Comparison of ENCODE assay signal across 8 mouse cellular contexts in the genomic region with DNA sequence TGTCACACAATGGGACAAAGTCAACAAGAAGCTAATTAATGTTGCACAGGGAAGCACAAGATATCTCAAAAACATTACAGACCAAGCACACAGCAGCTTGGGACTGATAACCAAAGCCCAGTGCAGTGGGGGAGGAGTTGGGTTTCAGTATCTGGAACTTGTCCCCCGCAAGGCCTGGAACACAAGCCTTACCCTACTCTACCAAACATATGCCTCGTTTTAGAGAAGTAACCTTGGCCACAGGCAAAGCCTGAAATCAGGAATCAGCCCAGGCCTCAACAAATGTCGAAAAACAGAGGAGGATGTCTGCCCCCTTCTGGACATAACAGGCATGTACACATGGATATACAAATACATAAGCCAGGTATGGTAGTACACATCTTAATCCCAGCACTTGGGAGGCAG. TPM values are rescaled to one million over a fixed set of nuclear protein-coding genes. Genes with fewer than 3 reads are reported as not detected.
A peak's percentile ranks its signal among the peaks of the same experiment; 100 is the strongest.
DNase-seq lines count a peak whose midpoint lies in the region; ATAC-seq and TF ChIP-seq lines count a peak whose summit lies in the region.
"Had no signal": no experiment of that assay in that cellular context is flagged by ENCODE, and none has a peak within 500 bp of the region (broad histone marks: within the 10 kb centered on the region; RNA-seq: fewer than 3 reads in every experiment).

No protein-coding gene starts in this region.

- POLR2A ChIA-PET in Patski (lab: Charles Lee) = no interaction called here

- H3K4me3 ChIP-seq in left cerebral cortex, adult 2 months = no peak overlapping the region

- intact Hi-C loops in left cerebral cortex, adult 2 months (cut with DNase I) = no loop called here
- intact Hi-C loops in left cerebral cortex, postnatal 10 days (cut with DNase I) = no loop called here

- in situ Hi-C loops in Patski (cut with MboI; ENCODE audit: low pct_unique_long_range_greater_than_20kb) = no loop called here

- CTCF ChIA-PET in Patski (lab: Charles Lee) = interaction anchor here (0.5 to 1.6 kb wide), 4 partner anchors 9 to 250 kb away, joined by 3 read pairs; no protein-coding TSS in a partner anchor

- peak; percentile 42 for TF ChIP-seq CTCF in left cerebral cortex, adult 2 months (IDR thresholded peaks at IDR 0.05)
- peak; percentile 58 for TF ChIP-seq CTCF in Patski (IDR thresholded peaks at IDR 0.05)

- DNase-seq in left cerebral cortex, adult 2 months (ENCODE audit: extremely low spot score in 1 of 2, low spot score in 2 of 2) = no peak
- no peak for DNase-seq in left cerebral cortex, postnatal 10 days (ENCODE audit: extremely low spot score in 1 of 2, low spot score in 2 of 2)
- DNase-seq in Patski (ENCODE audit: low read depth, low spot score) = no peak
- DNase-seq in spleen, postnatal 4 days (ENCODE audit: low spot score in 2 of 2) = peak; percentile 45 to 67
- DNase-seq in right cerebral cortex, postnatal 14 days = no peak
- no peak for DNase-seq in layer of hippocampus, adult 9-10 months (ENCODE audit: low spot score)
- DNase-seq: adrenal gland, postnatal 10 days had no signal

- H3K27ac ChIP-seq in left cerebral cortex, adult 2 months = no peak overlapping the region

- no peaks in the 10 kb centered on the region for H3K27me3 ChIP-seq in Patski

- ATAC-seq in Patski = no peak
- ATAC-seq in erythroid progenitor cell, adult 5-6 weeks (replicated peaks; ENCODE audit: low FRiP score, poor library complexity, severe bottlenecking) = peak; percentile 97

RNA-seq across cellular contexts. Expression of a gene that starts 12.7 kb away (rescaled TPM):
- 10 to 100 TPM; 19.6 to 19.9 TPM for total RNA-seq in left cerebral cortex, adult 2 months (2021)
- 10 to 100 TPM; 17.4 to 17.7 TPM for total RNA-seq in left cerebral cortex, postnatal 10 days (2021)
- 39.5 TPM for polyA plus RNA-seq in Patski (2021)
- 117 and 127 TPM in 2 replicates for total RNA-seq in erythroid progenitor cell, adult 5-6 weeks (2015; ENCODE audit: low replicate concordance)
- total RNA-seq in erythroid progenitor cell, adult 5-6 weeks (2017; ENCODE audit: low replicate concordance) = 133 and 138 TPM in 2 replicates

RNA-seq across cellular contexts. Expression of a gene that starts 25.2 kb away (rescaled TPM):
- total RNA-seq in left cerebral cortex, adult 2 months (2021) = under 1 TPM; 0.42 to 0.61 TPM
- total RNA-seq in left cerebral cortex, postnatal 10 days (2021) = under 1 TPM; 0.34 to 0.58 TPM
- polyA plus RNA-seq in Patski (2021) = 13.9 TPM
- 15.1 and 20.5 TPM in 2 replicates for total RNA-seq in erythroid progenitor cell, adult 5-6 weeks (2015; ENCODE audit: low replicate concordance)
- total RNA-seq in erythroid progenitor cell, adult 5-6 weeks (2017; ENCODE audit: low replicate concordance) = 3.0 and 9.1 TPM in 2 replicates

RNA-seq across cellular contexts. Expression of a gene that starts 53.7 kb away (rescaled TPM):
- 100 to 1,000 TPM; 146 to 148 TPM for total RNA-seq in left cerebral cortex, adult 2 months (2021)
- total RNA-seq in left cerebral cortex, postnatal 10 days (2021) = 100 to 1,000 TPM; 123 to 127 TPM
- 137 TPM for polyA plus RNA-seq in Patski (2021)
- 36.5 and 39.3 TPM in 2 replicates for total RNA-seq in erythroid progenitor cell, adult 5-6 weeks (2015; ENCODE audit: low replicate concordance)
- total RNA-seq in erythroid progenitor cell, adult 5-6 weeks (2017; ENCODE audit: low replicate concordance) = 49.4 and 62.3 TPM in 2 replicates

Comparison
In these comparisons a context has a peak if more than half of its experiments do, and no peak if none do; other contexts are left out.
1. DNase-seq: peak in spleen, postnatal 4 days (2 of 2); none in left cerebral cortex, adult 2 months (0 of 2), left cerebral cortex, postnatal 10 days (0 of 2), Patski (single experiment), right cerebral cortex, postnatal 14 days (single experiment) and layer of hippocampus, adult 9-10 months (single experiment).
2. RNA of a gene that starts 12.7 kb away (total RNA-seq): 117 to 138 TPM in erythroid progenitor cell, adult 5-6 weeks; 19.6 to 19.9 TPM in left cerebral cortex, adult 2 months and 17.4 to 17.7 TPM in left cerebral cortex, postnatal 10 days; every median in the first group is over 4 times any median in the second.